Mouse (Mus musculus) thymus, adult 2 months (tissue): ENCODE measurements around the gene Aadac. TPM values are rescaled to one million over a fixed set of nuclear protein-coding genes. Genes with fewer than 3 reads are reported as not detected.

Source experiments
- DNase-seq: peaks from one replicate; pipeline ENCODE4 v3.0.0; 2021
- H3K27ac ChIP-seq: fragments of 200-500 bp; 2 replicates; pipeline ENCODE4 v1.5.1; 2012; ENCODE audit warnings: low read length, control low read depth; ENCODE audit not compliant: control insufficient read depth, insufficient read depth
- H3K27me3 ChIP-seq: fragments of 200-500 bp; 2 replicates; pipeline ENCODE4 v1.6.1; 2012; ENCODE audit warnings: mild to moderate bottlenecking, low read length, moderate library complexity, mixed read lengths; ENCODE audit not compliant: control insufficient read depth, insufficient read depth
- H3K36me3 ChIP-seq: fragments of 200-500 bp; 2 replicates; pipeline ENCODE4 v1.6.1; 2012; ENCODE audit warnings: mild to moderate bottlenecking, low read length, moderate library complexity; ENCODE audit not compliant: control insufficient read depth, insufficient read depth
- H3K4me1 ChIP-seq: fragments of 200-500 bp; replicated peaks from 2 replicates; pipeline ENCODE4 v1.6.1; 2012; ENCODE audit warnings: low read length; ENCODE audit not compliant: control insufficient read depth, insufficient read depth
- H3K4me3 ChIP-seq: fragments of 200-500 bp; 2 replicates; pipeline ENCODE4 v1.5.1; 2012; ENCODE audit warnings: mild to moderate bottlenecking, low read length, control low read depth, moderate library complexity; ENCODE audit not compliant: control insufficient read depth, insufficient read depth
- CTCF ChIP-seq: fragments of 200-500 bp; IDR thresholded peaks from 2 replicates; pipeline ENCODE4 v1.5.1; 2012; ENCODE audit warnings: mild to moderate bottlenecking, control low read depth, low read length, moderate library complexity, borderline replicate concordance; ENCODE audit not compliant: control insufficient read depth, poor library complexity, insufficient read depth; ENCODE audit errors: extremely low read depth
- POLR2A ChIP-seq: fragments of 200-500 bp; IDR thresholded peaks from 2 replicates; pipeline ENCODE4 v1.6.1; 2012; ENCODE audit warnings: mild to moderate bottlenecking, low read length, control low read depth, moderate library complexity; ENCODE audit not compliant: control insufficient read depth, poor library complexity, insufficient read depth; ENCODE audit errors: extremely low read depth
- WGBS: fragments of 180-500 bp; shearing (Covaris S2); methylation state at CpG from one replicate; pipeline ENCODE4 v1.1.7; 2018; 5-methylcytosine and 5-hydroxymethylcytosine counted together
- polyA plus RNA-seq: library from polyadenylated mRNA; depleted of rRNA; stranded (reverse); fragments of >200 nt; gene quantifications from 2 replicates; pipeline ENCODE4 v1.2.3, GENCODE M21; 2012; rRNA removed

Aadac gene
- polyA plus RNA-seq, 1 experiment: 1.1 TPM

GRCm38 (mm10) chr3:60056451-60056850 is 30.9 kb downstream of the Aadac start:
- H3K27me3 ChIP-seq: no peaks in the 10 kb centered on the region
- H3K36me3 ChIP-seq: no peaks in the 10 kb centered on the region
- TF ChIP-seq CTCF (no peak), POLR2A (no peak)
- no peak overlapping the region for H3K4me3 ChIP-seq
- WGBS: 58% methylated on average over 3 of the region's 3 CpGs
- no peaks in the 10 kb centered on the region for H3K4me1 ChIP-seq
- no peak for DNase-seq
- no peak overlapping the region for H3K27ac ChIP-seq

GRCm38 (mm10) chr3:60057070-60057808 is 31.7 kb downstream of the Aadac start:
- H3K27ac ChIP-seq: no peak overlapping the region
- DNase-seq: no peak
- H3K36me3 ChIP-seq: no peaks in the 10 kb centered on the region
- no peaks in the 10 kb centered on the region for H3K27me3 ChIP-seq
- H3K4me3 ChIP-seq: no peak overlapping the region
- no peaks in the 10 kb centered on the region for H3K4me1 ChIP-seq
- TF ChIP-seq CTCF: no peak
- no peak for TF ChIP-seq POLR2A
- 92% methylated on average over 2 of the region's 2 CpGs for WGBS

GRCm38 (mm10) chr3:60057809-60058082 is 32.2 kb downstream of the Aadac start:
- 91% methylated on average over 1 of the region's 1 CpGs for WGBS
- H3K27ac ChIP-seq: no peak overlapping the region
- no peak for TF ChIP-seq CTCF
- no peak for TF ChIP-seq POLR2A
- H3K4me1 ChIP-seq: no peaks in the 10 kb centered on the region
- no peak overlapping the region for H3K4me3 ChIP-seq
- DNase-seq: no peak
- H3K27me3 ChIP-seq: no peaks in the 10 kb centered on the region
- no peaks in the 10 kb centered on the region for H3K36me3 ChIP-seq

GRCm38 (mm10) chr3:60078883-60079415 is 53.4 kb downstream of the Aadac start:
- TF ChIP-seq CTCF (no peak), POLR2A (no peak)
- no peaks in the 10 kb centered on the region for H3K36me3 ChIP-seq
- no peaks in the 10 kb centered on the region for H3K27me3 ChIP-seq
- 90% methylated on average over 1 of the region's 1 CpGs for WGBS
- no peak for DNase-seq
- no peak overlapping the region for H3K4me3 ChIP-seq
- H3K4me1 ChIP-seq: no peaks in the 10 kb centered on the region
- H3K27ac ChIP-seq: no peak overlapping the region

- WGBS: 22% methylated on average over 4 of the region's 4 CpGs
- Histone ChIP-seq H3K4me3 (no peak overlapping the region), H3K27ac (no peak overlapping the region), H3K4me1 (no peaks in the 10 kb centered on the region), H3K27me3 (no peaks in the 10 kb centered on the region), H3K36me3 (no peaks in the 10 kb centered on the region)
- DNase-seq: no peak
- no peak for TF ChIP-seq CTCF
- TF ChIP-seq POLR2A: no peak
Measured at GRCm38 (mm10) chr3:60080572-60080971, 55.1 kb downstream of the Aadac start.

GRCm38 (mm10) chr3:60081648-60082047 is 56.1 kb downstream of the Aadac start, which contains the start of gene Sucnr1:
Gene Sucnr1, plus strand, starts transcription at chr3:60081869.
- TF ChIP-seq CTCF: no peak
- no peak for TF ChIP-seq POLR2A
- DNase-seq: no peak
- no peaks in the 10 kb centered on the region for H3K27me3 ChIP-seq
- no peaks in the 10 kb centered on the region for H3K36me3 ChIP-seq
- H3K4me1 ChIP-seq: no peaks in the 10 kb centered on the region
- 79% methylated on average over 4 of the region's 4 CpGs for WGBS
- no peak within 1 kb of the TSS for H3K4me3 ChIP-seq
- H3K27ac ChIP-seq: no peak within 1 kb of the TSS

- no peak for TF ChIP-seq CTCF
- no peak for TF ChIP-seq POLR2A
- WGBS: 93% methylated on average over 3 of the region's 3 CpGs
Measured at GRCm38 (mm10) chr3:60082746-60083145, 57.2 kb downstream of the Aadac start.

GRCm38 (mm10) chr3:60085729-60086128 is 60.2 kb downstream of the Aadac start:
- Histone ChIP-seq H3K27me3 (no peaks in the 10 kb centered on the region), H3K36me3 (no peaks in the 10 kb centered on the region), H3K4me1 (no peaks in the 10 kb centered on the region), H3K27ac (no peak overlapping the region), H3K4me3 (no peak overlapping the region)
- no peak for DNase-seq
- TF ChIP-seq CTCF (no peak), POLR2A (no peak)
- WGBS: 97% methylated on average over 2 of the region's 2 CpGs

More at GRCm38 (mm10) chr3:60082746-60083145, 57.2 kb downstream of the Aadac start:
- H3K27ac ChIP-seq: no peak overlapping the region
- no peaks in the 10 kb centered on the region for H3K36me3 ChIP-seq
- no peaks in the 10 kb centered on the region for H3K4me1 ChIP-seq
- H3K4me3 ChIP-seq: no peak overlapping the region
- no peak for DNase-seq
- H3K27me3 ChIP-seq: no peaks in the 10 kb centered on the region

Other genes starting within 250 kb of the Aadac start
- gene Gm8298, start 164.7 kb upstream of the Aadac start, polyA plus RNA-seq: not detected in 2 replicates
- not detected in 2 replicates for gene C130079G13Rik, start 100.5 kb upstream of the Aadac start, polyA plus RNA-seq
- gene Aadacl2, start 19.0 kb upstream of the Aadac start, polyA plus RNA-seq: 0.13 TPM in 1 of 2 replicates, not detected in the other
- gene Sucnr1, start 56.2 kb downstream of the Aadac start, polyA plus RNA-seq: 0.41 and 0.67 TPM in 2 replicates